Mouse (Mus musculus): Measurements from ENCODE around the gene Pacrg.

Pacrg gene

DNA sequence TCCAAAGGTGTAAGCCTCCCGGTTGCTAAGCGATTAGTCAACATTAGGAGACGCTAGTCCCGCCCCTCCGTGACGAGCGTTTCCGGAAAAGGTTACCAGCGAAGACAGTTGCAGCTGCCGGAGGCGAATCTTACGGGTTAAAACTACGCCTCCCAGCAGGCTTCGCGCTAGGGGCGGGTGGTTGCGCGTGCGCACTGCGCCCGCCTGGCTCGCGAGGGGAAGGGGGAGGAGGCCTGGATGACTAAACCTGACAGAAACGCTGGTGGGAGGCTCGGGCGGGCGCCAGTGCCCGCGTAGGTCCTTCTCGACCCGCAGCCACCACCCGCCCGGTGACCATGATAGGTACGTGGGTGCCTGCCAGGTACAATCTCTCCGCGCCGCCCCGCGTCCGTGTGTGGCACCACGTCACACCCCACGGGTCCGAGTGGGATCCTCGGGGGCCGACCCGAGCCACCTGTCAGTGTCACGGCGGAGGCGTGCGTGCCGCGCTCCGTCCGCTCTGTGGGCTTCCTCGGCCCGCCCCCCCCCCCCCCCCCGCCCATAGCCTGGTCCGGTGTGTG, at the start of gene Pacrg, which contains the start of gene Prkn:
Gene Pacrg (minus strand): TSS at position 164 of the 560 bp plus-strand sequence.
Gene Prkn (plus strand): TSS at position 237 of the 560 bp plus-strand sequence.
- DNase-seq (ENCODE audit: inconsistent age in 2 of 2, low spot score in 1 of 2), result peak; percentile 99

DNA sequence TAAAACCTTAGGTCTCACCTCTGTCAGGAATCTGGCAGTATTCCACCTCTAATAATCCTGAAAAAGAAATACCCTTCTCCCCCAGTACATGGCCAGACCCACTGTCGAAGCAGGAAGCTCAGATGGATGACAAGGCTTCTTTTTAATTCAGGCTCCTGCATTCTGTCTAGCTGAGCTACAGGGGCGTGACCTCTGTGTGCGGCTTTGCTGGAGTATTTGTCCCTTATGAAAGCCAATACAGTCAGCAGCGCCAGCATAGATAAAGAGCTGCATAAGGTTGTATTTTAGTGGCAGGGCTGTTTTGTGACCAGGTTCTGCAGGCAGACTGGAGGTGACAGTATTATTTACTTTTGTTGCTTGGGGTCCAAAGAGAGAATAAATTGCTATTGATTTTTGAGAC, 47.8 kb upstream of the Pacrg start:
- DNase-seq (ENCODE audit: inconsistent age in 2 of 2, low spot score in 1 of 2), result no peak

DNA sequence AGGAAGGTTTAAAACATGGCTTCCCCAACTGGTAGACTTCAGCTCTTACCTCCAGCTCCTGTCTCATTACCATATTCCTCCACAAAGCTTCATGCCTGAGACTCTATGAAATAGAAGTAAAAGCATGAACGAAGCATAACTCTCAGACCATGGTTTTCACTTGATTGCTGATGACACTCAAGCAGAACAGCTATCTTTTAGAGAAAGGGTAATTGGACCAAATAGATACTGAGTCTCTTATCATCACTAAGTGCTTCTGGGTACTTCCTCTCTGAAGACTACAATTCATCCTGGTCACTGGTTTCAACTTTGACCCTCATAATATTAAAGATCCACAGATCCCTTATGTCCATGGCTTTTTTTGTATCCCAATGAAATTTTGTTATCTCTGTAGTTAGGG, 42.1 kb upstream of the Pacrg start:
- no peak for DNase-seq (ENCODE audit: inconsistent age in 2 of 2, low spot score in 1 of 2)

DNA sequence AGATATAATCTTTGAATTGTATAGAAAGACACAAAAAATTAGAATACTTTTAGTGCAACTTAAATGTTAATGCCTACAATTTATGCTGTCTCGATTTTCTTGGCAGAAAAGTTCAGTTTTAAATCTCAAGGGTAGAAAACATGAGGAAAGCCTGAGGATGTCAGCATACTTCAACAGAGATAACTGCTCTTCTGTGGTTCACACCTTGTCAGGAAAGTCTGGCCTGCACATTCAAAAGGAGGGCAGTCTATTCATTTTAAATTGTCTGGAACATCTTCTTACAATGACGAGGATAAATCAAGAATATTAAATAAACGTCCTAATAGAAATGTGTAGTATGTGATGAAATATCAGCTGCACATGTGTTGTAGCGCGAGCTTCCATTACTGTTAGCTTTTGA, 38.9 kb upstream of the Pacrg start:
- DNase-seq (ENCODE audit: inconsistent age in 2 of 2, low spot score in 1 of 2), result no peak

DNA sequence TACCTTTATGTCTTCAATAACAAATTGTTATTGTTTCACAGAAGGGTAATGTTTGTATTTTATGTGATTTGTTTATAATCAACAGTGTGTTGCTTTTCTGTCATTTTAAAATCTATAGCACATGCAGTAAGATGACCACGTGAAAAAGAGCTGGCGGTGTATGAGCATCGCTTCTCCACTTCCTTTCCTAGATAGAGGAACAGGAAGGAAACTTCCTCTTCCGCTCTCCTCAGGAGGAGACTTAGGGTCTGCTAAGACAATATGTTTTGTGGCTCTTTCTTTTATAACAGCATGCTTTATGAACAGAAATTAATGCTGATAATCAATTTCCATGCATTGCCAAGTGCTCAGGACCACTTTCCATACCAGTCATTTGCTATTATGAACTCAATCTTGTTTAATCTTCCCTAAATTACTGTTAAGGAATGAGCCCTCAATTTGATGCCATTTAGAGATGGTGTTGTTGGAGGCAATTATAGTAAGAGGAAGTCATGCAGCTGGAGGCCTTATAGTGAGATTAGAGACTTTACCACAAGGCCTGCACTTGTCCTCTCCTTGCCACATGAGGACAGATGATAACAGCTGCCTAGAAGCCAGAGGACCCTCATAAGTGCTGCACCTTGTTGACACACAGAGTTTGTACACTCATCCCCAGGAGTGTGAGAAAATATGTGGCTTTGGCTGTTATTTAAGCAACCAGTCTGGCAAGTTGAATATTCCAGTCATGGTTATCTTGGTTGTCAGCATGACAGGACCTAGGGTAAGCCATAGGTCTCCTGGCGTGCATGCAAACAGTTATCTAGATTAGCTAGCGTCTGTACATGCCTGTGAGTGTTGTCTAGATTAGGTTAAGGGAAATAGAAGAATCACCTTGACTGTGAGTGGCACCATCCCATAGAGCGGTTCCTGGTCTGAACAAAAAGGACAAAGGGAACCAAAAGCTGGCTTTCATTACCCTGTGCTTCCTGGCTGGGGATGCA, 34.4 kb upstream of the Pacrg start:
- no peak for DNase-seq (ENCODE audit: inconsistent age in 2 of 2, low spot score in 1 of 2)

DNA sequence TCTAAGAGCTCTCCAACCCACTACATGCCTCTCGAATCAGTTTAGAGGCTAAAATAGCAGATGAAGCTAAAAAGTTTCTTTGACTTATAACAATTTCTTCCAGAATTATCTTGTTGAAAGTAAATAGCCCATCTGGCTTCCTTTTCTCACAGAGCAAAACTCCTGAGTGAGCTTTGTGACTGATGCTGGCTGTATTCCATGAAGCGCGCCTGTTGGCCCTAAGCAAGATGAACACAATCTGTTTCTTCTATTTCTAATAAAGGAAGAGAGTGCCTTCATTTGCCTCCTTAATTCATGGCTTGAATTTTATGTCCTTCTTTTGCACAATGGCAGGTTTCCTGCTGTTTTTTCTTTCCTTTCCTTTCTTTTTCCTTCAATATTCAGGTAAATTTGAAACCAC, 14.1 kb upstream of the Pacrg start:
- DNase-seq (ENCODE audit: inconsistent age in 2 of 2, low spot score in 1 of 2), result no peak

DNA sequence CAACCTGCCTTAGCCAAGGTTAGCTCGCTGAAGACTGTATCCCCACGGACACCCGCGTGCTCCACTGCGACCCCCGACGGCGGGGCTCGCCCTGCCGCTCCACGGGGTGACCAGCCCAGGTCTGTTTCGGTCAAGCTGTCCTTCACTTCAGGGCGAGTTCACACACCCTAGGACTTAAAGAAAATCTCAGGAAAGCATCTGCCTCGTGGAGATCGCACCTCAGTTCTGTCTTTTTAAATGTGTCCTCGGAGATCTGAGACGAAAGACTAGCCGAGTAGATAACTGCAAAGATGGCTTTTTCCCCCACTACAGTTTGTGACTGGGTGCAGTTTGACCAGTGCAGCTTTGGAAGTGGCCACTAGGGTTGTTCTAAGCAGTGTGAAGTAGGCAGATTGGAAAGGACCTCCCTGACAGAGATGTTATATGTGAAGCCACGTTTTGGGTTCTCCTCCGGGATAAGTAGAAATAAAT, 655 bp upstream of the Pacrg start:
- peak; percentile 61 to 87 for DNase-seq (ENCODE audit: inconsistent age in 2 of 2, low spot score in 1 of 2)

DNA sequence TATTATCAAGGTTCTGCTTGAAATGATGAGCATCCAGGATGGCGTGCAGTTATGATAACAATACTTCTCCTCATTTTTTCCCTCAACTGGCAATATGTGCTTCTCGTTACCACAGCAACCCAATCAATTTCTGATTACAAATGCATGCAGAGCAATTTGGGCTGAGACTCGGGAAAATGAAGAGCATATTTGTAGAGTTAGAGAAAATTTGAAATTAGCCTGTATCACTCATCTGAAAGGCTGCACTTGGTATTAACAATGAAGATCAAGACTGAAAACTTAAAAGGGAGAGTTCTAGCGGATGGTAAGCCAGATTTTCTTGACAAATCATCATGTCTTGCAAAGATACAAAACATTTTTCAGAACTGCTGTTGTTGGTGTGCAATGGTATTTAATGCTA, 21.1 kb downstream of the Pacrg start:
- DNase-seq (ENCODE audit: inconsistent age in 2 of 2, low spot score in 1 of 2), result no peak

DNA sequence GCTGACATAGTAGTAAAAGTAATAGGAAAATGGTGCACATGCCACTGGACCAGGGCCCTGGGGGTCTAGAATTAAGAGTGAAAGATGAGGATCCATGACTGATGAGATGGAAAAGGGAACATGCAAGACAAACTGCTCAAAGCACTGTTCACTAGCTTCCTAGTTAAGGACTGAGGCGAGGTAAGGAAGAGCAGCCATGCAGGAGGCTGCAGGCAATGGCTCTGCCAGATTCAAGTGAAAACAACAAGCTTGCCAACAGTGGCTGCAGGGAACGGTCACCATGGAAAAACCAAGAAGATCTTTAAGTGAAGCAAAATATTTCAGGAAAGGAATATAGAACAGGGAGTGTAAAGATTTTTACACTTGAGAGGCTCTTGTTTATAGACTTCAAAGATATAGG, 31.5 kb downstream of the Pacrg start:
- DNase-seq (ENCODE audit: inconsistent age in 2 of 2, low spot score in 1 of 2), result no peak

DNA sequence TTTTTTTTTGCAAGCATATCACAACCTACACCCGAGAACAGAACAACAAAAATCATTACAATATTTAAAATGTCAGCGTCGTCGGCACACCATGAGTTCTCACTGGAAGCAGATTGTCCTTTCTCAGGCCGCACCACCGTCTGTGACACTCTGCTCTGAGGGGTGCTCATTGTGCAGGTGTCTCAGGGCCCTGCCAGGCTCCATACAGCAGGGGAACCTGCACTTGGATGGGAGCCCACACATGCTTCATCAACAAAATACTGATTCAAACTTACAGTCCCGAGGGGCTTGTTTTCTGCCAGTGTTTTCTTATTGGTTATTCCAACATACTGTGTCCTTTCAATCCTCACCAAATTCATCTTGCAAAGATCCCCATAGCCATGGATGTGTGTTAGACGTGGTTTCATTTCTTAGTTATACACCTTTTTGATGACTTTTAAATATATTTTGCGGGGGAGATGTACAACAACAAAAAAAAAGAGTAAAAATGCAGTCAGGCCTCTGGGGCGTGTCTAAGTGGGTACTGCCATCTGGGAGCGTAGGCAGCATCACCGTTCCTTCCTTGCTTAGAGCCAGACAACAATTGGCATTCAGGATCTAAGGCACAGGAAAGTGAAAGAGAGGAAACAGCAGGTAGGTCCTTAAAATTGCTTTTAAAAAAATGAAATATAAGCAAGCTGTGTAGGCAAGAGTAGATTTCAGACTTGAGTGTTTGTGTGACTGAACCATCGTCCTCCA, 32.7 kb downstream of the Pacrg start:
- no peak for DNase-seq (ENCODE audit: inconsistent age in 2 of 2, low spot score in 1 of 2)

DNA sequence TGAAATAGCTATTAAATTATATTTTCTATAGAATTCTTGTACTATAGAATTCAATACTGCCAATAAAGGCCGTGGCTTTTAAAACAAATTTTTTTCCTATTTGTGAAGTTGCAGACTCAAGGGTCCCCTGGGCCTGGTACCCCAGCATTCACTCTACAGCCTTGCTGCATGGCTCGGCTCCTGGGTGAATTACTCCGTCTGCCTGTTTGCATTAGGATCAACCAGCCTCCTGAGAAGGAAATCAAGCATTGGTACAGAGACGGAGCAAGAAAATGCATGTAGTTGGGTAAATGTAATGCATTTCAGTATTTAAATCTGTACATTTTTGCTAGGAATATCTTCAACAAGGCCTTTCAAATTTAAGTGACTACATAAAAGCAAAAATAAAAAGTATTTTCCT, 33.4 kb downstream of the Pacrg start:
- DNase-seq (ENCODE audit: inconsistent age in 2 of 2, low spot score in 1 of 2), result no peak

DNA sequence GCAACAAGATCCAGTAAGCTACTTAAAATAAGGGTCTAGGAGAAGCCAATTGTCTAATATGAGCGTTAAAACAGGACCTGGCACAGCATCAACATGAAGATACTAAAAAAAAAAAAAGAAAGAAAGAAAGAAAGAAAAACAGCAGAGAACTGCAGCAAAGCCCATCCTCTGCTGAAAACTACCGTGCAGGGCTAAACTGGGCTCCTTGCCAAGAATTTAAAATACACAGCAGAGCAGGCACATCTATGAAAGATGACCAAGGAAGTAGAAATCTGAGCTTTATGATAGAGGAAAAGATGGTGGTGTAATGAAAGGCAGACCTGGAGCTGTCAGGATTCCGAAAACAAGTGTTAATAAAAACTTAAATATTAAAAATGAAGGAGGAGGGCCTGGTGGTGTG, 48.5 kb downstream of the Pacrg start:
- peak in 1 of 2 experiments; percentile 24 for DNase-seq (ENCODE audit: inconsistent age in 2 of 2, low spot score in 1 of 2)

DNA sequence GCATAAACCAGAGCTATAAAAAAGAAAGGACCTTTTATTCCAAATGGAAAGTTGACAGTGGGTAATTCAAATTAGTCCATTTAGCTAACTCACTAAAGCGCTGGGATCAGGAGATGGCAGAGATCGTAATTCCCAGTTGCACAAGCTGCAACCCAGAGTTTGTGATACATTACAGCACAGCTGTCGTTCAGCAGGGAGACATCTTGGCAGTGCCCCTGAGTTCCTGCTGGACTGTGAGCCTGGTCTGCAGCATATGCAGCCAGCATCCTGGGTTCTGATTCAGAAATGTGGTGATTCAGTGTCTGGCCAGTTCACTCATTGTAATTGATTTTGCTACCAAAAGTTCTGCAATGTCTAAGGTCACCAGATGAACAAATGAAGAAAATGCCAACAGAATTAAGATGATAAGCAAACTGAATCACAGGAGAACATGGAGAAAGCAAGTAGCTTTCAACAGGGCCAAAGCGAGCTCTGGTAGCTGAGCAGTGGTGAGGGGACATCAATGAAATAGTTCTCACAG, 55.6 kb downstream of the Pacrg start:
- peak; percentile 29 to 52 for DNase-seq (ENCODE audit: inconsistent age in 2 of 2, low spot score in 1 of 2)

DNA sequence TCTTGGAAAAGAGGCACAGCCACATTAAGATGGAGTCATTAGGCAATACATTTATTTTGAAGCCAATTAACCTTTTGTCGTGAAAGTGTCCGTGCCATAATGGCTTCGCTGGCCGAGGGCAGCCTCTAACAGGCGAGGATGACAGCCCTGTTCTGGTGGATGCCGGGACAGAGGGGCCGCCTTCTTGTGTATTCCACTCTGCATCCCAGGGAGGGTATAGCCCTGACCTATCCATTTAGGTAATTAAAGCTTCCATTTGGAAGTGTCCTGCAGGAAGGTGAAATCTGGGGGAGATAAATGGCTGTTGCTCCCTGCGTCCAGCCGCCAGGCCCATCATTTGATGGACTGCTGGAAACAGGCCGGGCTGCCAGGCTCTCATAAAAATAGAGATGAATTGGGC, 63.6 kb downstream of the Pacrg start:
- DNase-seq (ENCODE audit: inconsistent age in 2 of 2, low spot score in 1 of 2), result no peak

DNA sequence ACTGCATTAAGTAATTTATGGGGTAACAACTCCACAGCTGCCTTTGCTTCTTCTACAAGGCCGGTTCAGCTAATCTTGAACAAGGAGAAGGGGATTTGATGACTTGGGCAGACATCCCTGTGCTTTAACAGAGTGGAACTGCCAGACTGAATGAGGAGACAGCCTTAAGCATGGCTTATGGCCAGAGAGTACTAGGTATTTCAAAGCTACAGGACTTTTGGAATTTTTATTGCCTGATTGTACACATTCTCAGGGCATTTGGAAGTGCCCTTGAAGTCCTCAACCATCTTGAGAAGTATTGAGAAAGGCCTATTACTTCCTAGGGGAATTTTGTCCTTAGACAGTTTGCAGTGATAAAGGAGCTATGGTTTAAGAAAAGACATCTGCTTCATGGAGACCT, 65.6 kb downstream of the Pacrg start:
- DNase-seq (ENCODE audit: inconsistent age in 2 of 2, low spot score in 1 of 2), result no peak

DNA sequence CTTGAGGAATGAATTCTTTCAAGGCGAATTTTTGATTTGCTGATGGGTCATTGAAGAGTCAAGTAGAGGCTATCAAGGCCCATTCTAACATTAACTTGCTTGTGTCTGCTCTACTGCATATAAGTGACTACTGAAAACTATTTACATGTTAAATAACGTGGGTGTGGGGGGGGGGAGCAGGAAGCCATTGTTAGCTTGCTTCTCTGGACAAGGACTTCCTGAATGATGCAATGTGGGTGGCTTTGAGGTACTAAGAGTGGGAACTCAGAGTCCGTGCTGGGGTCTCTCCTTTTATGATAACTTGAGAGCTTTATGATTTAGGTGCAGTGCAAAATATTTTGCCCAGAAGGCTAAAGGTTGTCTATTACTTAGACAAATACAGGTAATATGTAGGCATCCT, 67.9 kb downstream of the Pacrg start:
- no peak for DNase-seq (ENCODE audit: inconsistent age in 2 of 2, low spot score in 1 of 2)

DNA sequence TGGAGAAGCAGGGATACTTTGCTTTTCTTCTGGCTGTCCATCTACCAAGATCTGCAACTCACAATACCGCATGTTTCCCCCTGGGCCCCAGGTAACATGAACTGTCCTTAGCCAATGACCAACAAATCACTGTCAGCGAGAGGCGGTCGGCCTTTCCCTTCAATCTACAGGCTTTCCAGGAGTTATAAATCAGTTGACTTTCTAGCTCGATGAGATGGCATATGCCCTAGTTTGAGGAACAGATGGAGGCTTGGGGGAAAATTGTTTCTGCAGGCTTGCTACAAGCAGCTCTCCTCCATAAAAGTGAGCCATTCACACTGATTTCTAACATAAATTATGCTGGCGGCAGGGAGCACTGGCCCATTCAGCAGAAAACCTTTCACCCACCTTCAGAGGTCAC, 70.2 kb downstream of the Pacrg start:
- DNase-seq (ENCODE audit: inconsistent age in 2 of 2, low spot score in 1 of 2), result no peak

DNA sequence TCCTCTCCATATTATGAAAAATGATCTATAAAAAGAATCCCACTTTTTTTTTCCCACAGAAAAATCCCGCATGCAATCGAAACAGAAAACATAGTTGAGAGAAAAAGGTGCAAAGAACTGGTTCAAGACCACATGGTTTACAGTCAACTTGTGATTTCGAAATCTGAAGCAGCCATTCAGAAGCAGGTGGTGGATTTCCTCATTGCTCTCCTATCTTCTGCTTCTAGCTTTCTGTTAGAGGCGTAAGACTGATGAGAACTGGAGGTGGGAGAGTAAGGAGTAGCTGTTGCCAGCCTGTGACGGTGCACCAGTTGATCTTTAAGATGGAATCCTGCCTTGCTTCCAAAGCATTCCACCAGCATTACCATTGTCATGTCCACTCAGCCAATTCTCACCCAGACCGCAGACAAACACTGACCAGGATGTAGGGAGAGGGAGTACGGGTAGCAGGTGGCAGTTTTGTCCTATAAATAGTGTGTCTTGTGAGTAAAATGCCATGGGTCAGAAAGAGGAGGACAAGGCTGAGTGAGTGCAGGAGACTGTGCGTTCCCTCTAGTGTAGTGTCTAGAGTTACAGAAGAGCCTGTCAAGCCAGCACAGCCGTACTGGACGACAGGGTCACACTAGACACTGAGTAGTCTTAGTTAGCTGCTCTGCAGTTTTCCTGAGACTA, 73.2 kb downstream of the Pacrg start:
- no peak for DNase-seq (ENCODE audit: inconsistent age in 2 of 2, low spot score in 1 of 2)

DNA sequence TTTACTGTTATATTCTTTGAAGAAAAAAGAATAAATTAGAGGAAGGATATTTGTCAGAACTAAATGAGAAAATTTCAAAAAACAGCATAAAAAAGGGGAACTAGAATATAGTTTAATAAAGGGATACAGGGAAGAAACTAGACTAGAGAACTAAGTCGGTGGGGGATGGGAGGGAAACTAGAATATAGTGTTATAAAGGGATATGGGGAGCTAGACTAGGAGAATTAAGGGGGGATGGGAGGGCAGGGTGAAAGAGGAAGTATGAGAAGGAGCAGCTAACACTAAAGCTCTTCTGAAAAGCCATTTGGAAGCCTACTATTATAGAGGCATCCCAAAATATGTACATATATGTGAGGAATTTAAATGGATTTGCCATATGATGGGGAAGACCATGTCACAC, 75.8 kb downstream of the Pacrg start:
- DNase-seq (ENCODE audit: inconsistent age in 2 of 2, low spot score in 1 of 2), result no peak

DNA sequence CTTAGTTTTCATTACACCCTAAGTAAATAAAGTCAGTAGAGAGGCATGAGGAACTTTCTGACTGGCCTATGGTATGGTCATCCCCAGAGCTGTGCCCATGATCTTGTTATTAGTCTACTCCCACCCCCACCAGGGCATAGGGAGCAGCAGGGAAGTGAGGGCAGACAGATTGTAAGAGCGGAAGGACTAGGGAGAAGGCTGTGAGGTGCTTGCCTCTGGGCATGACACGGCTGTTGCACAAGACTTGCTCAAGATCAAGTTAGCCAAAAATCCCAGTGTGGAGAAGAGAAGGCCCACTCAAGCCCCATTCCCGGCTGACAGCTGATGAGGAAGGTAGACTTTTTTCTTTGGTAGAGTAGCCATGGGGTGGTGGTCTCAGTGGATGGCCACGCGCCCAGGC, 82.7 kb downstream of the Pacrg start:
- no peak for DNase-seq (ENCODE audit: inconsistent age in 2 of 2, low spot score in 1 of 2)
